In the genomic region with DNA sequence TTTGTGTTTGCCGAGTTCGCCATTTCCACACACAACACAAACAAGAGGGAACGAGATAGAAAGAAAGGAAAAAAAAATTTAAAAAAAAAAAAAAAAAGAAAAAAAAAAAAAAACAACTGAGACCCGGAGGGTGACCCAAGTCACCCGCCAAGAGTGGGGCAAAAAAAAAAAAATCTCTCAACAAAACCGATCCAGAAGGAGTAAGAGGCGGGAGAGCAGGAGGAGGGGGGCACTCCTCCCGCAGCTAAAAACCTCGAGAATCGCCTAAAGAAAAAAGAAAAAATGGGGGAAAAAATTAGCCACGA, we compare ENCODE assay signal across 7 mouse cellular contexts. TPM values are rescaled to one million over a fixed set of nuclear protein-coding genes. Genes with fewer than 3 reads are reported as not detected.
DNase-seq lines count a peak whose midpoint lies in the region; ATAC-seq and TF ChIP-seq lines count a peak whose summit lies in the region.

No protein-coding gene starts in this region.

- H3K4me2 ChIP-seq in lung, embryonic 15.5 days: peak overlapping the region; percentile 54
- peak overlapping the region; percentile 52; the same call in 1 of the 2 replicates for H3K4me2 ChIP-seq in embryonic facial prominence, embryonic 15.5 days (replicated peaks)

- DNase-seq in lung, postnatal 25 days (ENCODE audit: low spot score): no peak
- DNase-seq in limb, embryonic 10.5 days (ENCODE audit: low spot score): no peak
- no peak for DNase-seq in cerebellum, adult 11-12 months
- DNase-seq in layer of hippocampus, adult 18-20 months (ENCODE audit: low spot score in 2 of 2): no peak

- no peak for TF ChIP-seq CTCF in olfactory bulb, adult 2 months (IDR thresholded peaks at IDR 0.05; ENCODE audit: insufficient read depth, low read depth, low read length)

- peak overlapping the region; percentile 100 for H3K27ac ChIP-seq in lung, embryonic 15.5 days
- H3K27ac ChIP-seq in embryonic facial prominence, embryonic 15.5 days (replicated peaks): peak overlapping the region; percentile 100
- peak overlapping the region; percentile 100 for H3K27ac ChIP-seq in limb, embryonic 10.5 days
- H3K27ac ChIP-seq in olfactory bulb, adult 2 months (ENCODE audit: insufficient read depth, low read depth, low read length): peak overlapping the region; percentile 93

- peaks cover 17% of the 10 kb centered on the region for H3K4me1 ChIP-seq in lung, embryonic 15.5 days
- H3K4me1 ChIP-seq in embryonic facial prominence, embryonic 15.5 days: peaks cover 17% of the 10 kb centered on the region
- peaks cover 15% of the 10 kb centered on the region for H3K4me1 ChIP-seq in limb, embryonic 10.5 days
- H3K4me1 ChIP-seq in olfactory bulb, adult 2 months (ENCODE audit: control insufficient read depth, insufficient read depth, low read length): peaks cover 2% of the 10 kb centered on the region; the same call in 1 of the 2 replicates

- peak overlapping the region; percentile 100 for H3K9ac ChIP-seq in lung, embryonic 15.5 days
- H3K9ac ChIP-seq in embryonic facial prominence, embryonic 15.5 days: peak overlapping the region; percentile 95

- H3K4me3 ChIP-seq in lung, embryonic 15.5 days: peak overlapping the region; percentile 93
- peak overlapping the region; percentile 81 for H3K4me3 ChIP-seq in embryonic facial prominence, embryonic 15.5 days (replicated peaks)
- peak overlapping the region; percentile 89 for H3K4me3 ChIP-seq in limb, embryonic 10.5 days
- H3K4me3 ChIP-seq in olfactory bulb, adult 2 months (ENCODE audit: insufficient read depth, low read depth, low read length): peak overlapping the region; percentile 88

- H3K9me3 ChIP-seq in lung, embryonic 15.5 days: no peaks in the 10 kb centered on the region
- no peaks in the 10 kb centered on the region for H3K9me3 ChIP-seq in embryonic facial prominence, embryonic 15.5 days (replicated peaks)
- no peaks in the 10 kb centered on the region for H3K9me3 ChIP-seq in limb, embryonic 10.5 days (replicated peaks)

- peaks cover 11% of the 10 kb centered on the region; the same call in 1 of the 2 replicates for H3K36me3 ChIP-seq in lung, embryonic 15.5 days
- H3K36me3 ChIP-seq in embryonic facial prominence, embryonic 15.5 days: peaks cover 7% of the 10 kb centered on the region; the same call in 1 of the 2 replicates
- H3K36me3 ChIP-seq in limb, embryonic 10.5 days: peaks cover 21% of the 10 kb centered on the region

- WGBS in lung, embryonic 15.5 days: 0% methylated on average over 11 of the region's 11 CpGs
- WGBS in embryonic facial prominence, embryonic 15.5 days: 0% methylated on average over 11 of the region's 11 CpGs
- WGBS in limb, embryonic 10.5 days: 2% methylated on average over 11 of the region's 11 CpGs
- under 1% methylated on average over 11 of the region's 11 CpGs for WGBS in olfactory bulb, adult 2 months

- ATAC-seq in lung, embryonic 15.5 days (ENCODE audit: borderline replicate concordance, extremely low read depth, low FRiP score, low TSS enrichment): no peak
- no peak for ATAC-seq in embryonic facial prominence, embryonic 15.5 days (ENCODE audit: insufficient number of reproducible peaks, low FRiP score, low TSS enrichment, low read depth)

- no peaks in the 10 kb centered on the region for H3K27me3 ChIP-seq in lung, embryonic 15.5 days
- no peaks in the 10 kb centered on the region for H3K27me3 ChIP-seq in embryonic facial prominence, embryonic 15.5 days
- no peaks in the 10 kb centered on the region for H3K27me3 ChIP-seq in limb, embryonic 10.5 days (ENCODE audit: low read depth, poor library complexity, severe bottlenecking)

- no peak for TF ChIP-seq POLR2A in olfactory bulb, adult 2 months (IDR thresholded peaks at IDR 0.05; ENCODE audit: insufficient read depth, low read depth, low read length)

RNA-seq across cellular contexts. Expression of a gene that starts 0.8 kb away (rescaled TPM):
- 42.9 and 46.3 TPM in 2 replicates for polyA plus RNA-seq in lung, embryonic 15.5 days (2015; fragmentation: Nextera tagmentation; extraction: Ambion mirVana)
- 36.5 and 36.8 TPM in 2 replicates for polyA plus RNA-seq in embryonic facial prominence, embryonic 15.5 days (2015; fragmentation: Nextera tagmentation; extraction: Ambion mirVana)
- 48.6 and 62.4 TPM in 2 replicates for polyA plus RNA-seq in limb, embryonic 10.5 days (2016; fragmentation: Nextera tagmentation; extraction: Ambion mirVana)
- polyA plus RNA-seq in olfactory bulb, adult 2 months (2012; ENCODE audit: insufficient read depth, insufficient read length, low replicate concordance, missing spikeins): not detected in 2 replicates
- total RNA-seq in layer of hippocampus, adult 18-20 months (2021): 10 to 100 TPM; 53.5 to 54.1 TPM
